Mouse (Mus musculus) embryonic facial prominence, embryonic 10.5 days (tissue): ENCODE data around the gene Nudt13. TPM values are rescaled to one million over a fixed set of nuclear protein-coding genes. Genes with fewer than 3 reads are reported as not detected.

Experiments used
- DNase-seq: peaks from one replicate; pipeline ENCODE4 v3.0.0-alpha.2; 2017; ENCODE audit warnings: low spot score
- H3K27ac ChIP-seq: fragments of 300-500 bp; sonication (generic); replicated peaks from 2 replicates; pipeline ENCODE4 v1.5.1; 2016; ENCODE audit warnings: mild to moderate bottlenecking
- H3K27me3 ChIP-seq: fragments of 300-500 bp; sonication (generic); replicated peaks from 2 replicates; pipeline ENCODE4 v1.6.1; 2016; ENCODE audit warnings: low read depth, mild to moderate bottlenecking; ENCODE audit not compliant: poor library complexity, severe bottlenecking
- H3K36me3 ChIP-seq: fragments of 300-500 bp; sonication (generic); replicated peaks from 2 replicates; pipeline ENCODE4 v1.6.1; 2016; ENCODE audit warnings: mild to moderate bottlenecking, moderate library complexity
- H3K4me1 ChIP-seq: fragments of 300-500 bp; sonication (generic); 2 replicates; pipeline ENCODE4 v1.6.1; 2016
- H3K4me3 ChIP-seq: fragments of 300-500 bp; sonication (generic); 2 replicates; pipeline ENCODE4 v1.5.1; 2016; ENCODE audit warnings: mild to moderate bottlenecking, moderate library complexity
- H3K9me3 ChIP-seq: fragments of 300-500 bp; sonication (generic); 2 replicates; pipeline ENCODE4 v1.6.1; 2016; ENCODE audit warnings: mild to moderate bottlenecking
- WGBS: fragments of 180-500 bp; shearing (Covaris S2); methylation state at CpG from one replicate; pipeline ENCODE4 v1.1.7; 2016; 5-methylcytosine and 5-hydroxymethylcytosine counted together
- polyA plus RNA-seq: library from polyadenylated mRNA; unstranded; fragments of >200 nt; fragmentation: Nextera tagmentation; extraction: Ambion mirVana; gene quantifications from 2 replicates; pipeline ENCODE4 v1.2.1, GENCODE M21; 2016

Gene Nudt13
- polyA plus RNA-seq, 1 experiment from 2014 or later, result 14.2 TPM

DNA sequence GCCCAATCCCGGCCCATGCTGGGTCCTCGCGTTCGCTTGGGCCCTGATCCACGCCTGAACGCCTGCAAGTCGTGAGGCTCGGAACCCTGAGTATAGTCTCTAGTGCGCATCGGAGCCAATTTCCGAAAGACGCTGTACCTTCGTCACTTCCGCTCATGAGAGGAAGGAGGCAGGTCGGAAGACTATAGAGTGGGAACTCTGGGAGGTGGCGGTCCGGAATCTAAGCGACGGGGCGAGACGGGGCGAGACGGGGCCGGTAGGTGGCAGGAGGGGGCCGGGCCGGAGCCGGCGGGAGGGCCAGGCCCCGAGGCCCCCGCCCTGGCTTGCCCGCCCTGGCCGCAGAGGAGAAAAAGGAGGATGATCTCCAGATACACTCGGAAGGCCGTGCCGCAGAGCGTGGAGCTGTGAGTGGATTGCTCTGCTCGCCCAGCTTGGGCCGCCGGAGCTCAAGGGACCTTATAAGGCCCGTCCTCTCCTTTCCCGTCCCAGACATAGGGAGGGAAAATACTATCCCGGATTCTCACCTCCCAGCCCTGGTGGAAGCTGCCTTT lies 53.6 kb downstream of the Nudt13 start, which contains the start of the genes Ecd and Fam149b:
Ecd (minus strand) TSS at position 131 of the 551 bp plus-strand sequence.
Fam149b (plus strand) TSS at position 172 of the 551 bp plus-strand sequence.
- WGBS, result under 1% methylated on average over 42 of the region's 42 CpGs
- H3K4me3 ChIP-seq, result peak within 1 kb of the TSS; percentile 81
- H3K9me3 ChIP-seq, result no peaks in the 10 kb centered on the region
- no peaks in the 10 kb centered on the region for H3K27me3 ChIP-seq
- H3K36me3 ChIP-seq, result peaks cover 53% of the 10 kb centered on the region
- peak within 1 kb of the TSS; percentile 96 for H3K27ac ChIP-seq
- peak; percentile 94 for DNase-seq
- peaks cover 16% of the 10 kb centered on the region for H3K4me1 ChIP-seq

DNA sequence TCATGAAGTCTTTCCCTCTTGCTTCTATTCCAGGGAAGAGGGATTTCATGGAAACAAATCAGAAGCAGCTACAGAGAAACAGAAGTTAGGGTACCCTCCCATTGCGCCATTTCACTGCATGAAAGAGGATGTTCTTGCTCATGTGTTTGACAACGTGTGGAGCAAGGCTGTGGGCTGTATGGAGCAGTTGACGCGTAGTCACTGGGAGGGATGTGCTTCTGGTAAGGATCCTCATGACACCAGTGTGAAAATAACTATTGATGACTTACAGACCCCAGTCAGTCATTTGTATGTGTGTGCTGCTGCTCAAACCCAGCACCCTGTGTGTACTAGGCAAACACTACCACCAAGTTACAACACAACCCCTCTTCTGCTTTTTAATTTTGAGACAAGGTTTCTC lies 68.7 kb downstream of the Nudt13 start:
- H3K4me3 ChIP-seq, result no peak overlapping the region
- DNase-seq, result no peak
- peaks cover 98% of the 10 kb centered on the region for H3K36me3 ChIP-seq
- H3K9me3 ChIP-seq, result no peaks in the 10 kb centered on the region
- H3K27ac ChIP-seq, result no peak overlapping the region
- 94% methylated on average over 4 of the region's 4 CpGs for whole genome bisulfite sequencing
- no peaks in the 10 kb centered on the region for H3K4me1 ChIP-seq
- no peaks in the 10 kb centered on the region for H3K27me3 ChIP-seq

Other genes starting within 250 kb of the Nudt13 start
- gene Saysd1, start 156.2 kb upstream of the Nudt13 start, polyA plus RNA-seq, result 9.2 and 11.1 TPM in 2 replicates
- gene Kcnk5, start 112.9 kb upstream of the Nudt13 start, polyA plus RNA-seq, result 9.3 and 10.7 TPM in 2 replicates
- gene Kcnk16, start 25.5 kb upstream of the Nudt13 start, polyA plus RNA-seq, result 0.32 TPM in 1 of 2 replicates, not detected in the other
- 76.1 and 76.7 TPM in 2 replicates for gene Ecd, start 53.4 kb downstream of the Nudt13 start, polyA plus RNA-seq
- gene Fam149b, start 53.5 kb downstream of the Nudt13 start, polyA plus RNA-seq, result 42.8 and 45.4 TPM in 2 replicates
- 286 and 298 TPM in 2 replicates for gene Dnajc9, start 94.2 kb downstream of the Nudt13 start, polyA plus RNA-seq
- gene Mrps16, start 98.9 kb downstream of the Nudt13 start, polyA plus RNA-seq, result 81.2 and 86.5 TPM in 2 replicates
- gene Cfap70, start 157.5 kb downstream of the Nudt13 start, polyA plus RNA-seq, result 0.47 and 1.1 TPM in 2 replicates
- gene Anxa7, start 185.4 kb downstream of the Nudt13 start, polyA plus RNA-seq, result 22.7 and 27.0 TPM in 2 replicates
- 0.67 and 1.3 TPM in 2 replicates for gene Mss51, start 202.2 kb downstream of the Nudt13 start, polyA plus RNA-seq